ENCODE assay signal across 18 mouse cellular contexts in the genomic region with DNA sequence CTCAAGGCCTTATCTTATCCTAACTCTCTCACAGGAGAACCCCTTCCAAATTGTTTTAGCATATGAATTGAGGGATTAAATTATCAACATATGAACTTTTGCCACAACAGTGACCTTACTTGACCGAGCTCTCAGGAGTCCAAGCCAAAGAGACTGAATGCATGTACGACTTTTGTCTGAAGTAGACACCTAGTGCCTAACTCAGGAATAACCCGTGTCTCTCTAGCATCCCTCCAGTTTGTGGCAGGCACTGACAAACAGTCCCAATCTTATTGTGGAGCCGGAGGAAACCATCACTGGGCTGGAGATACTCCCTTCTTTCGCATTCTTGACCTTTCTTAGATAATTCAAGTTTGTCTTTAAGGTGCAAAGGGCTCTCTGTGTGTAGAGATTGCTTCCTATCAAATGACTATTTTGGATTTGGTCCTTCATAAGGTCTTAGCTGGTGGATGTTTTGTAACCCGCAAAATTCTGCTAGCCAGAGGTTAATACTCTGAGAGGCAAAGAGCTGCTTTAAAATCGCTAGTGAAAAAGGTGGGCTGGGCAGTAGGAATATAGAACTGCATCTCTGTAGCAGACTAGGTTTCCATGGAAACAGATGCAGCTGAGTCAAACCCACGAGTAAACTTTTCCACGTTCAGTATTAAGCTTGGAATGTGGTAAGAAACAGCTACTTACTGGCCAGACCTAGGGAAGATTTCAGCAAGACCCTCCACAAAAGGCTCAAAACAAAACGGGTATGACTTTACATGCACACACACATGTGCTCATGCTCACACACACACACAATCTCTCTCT. TPM values are rescaled to one million over a fixed set of nuclear protein-coding genes. Genes with fewer than 3 reads are reported as not detected.
DNase-seq lines count a peak whose midpoint lies in the region; ATAC-seq and TF ChIP-seq lines count a peak whose summit lies in the region.
"Had no signal": no experiment of that assay in that cellular context is flagged by ENCODE, and none has a peak within 500 bp of the region (broad histone marks: within the 10 kb centered on the region; RNA-seq: fewer than 3 reads in every experiment).

No protein-coding gene starts in this region.

- H3K27ac ChIP-seq in embryonic facial prominence, embryonic 14.5 days (replicated peaks; ENCODE audit: low read depth, low read length) = no peak overlapping the region
- no peak overlapping the region for H3K27ac ChIP-seq in embryonic facial prominence, embryonic 10.5 days (replicated peaks)
- no peak overlapping the region for H3K27ac ChIP-seq in kidney, postnatal 0 days
- H3K27ac ChIP-seq in neural tube, embryonic 15.5 days (replicated peaks) = no peak overlapping the region
- H3K27ac ChIP-seq in midbrain, postnatal 0 days (ENCODE audit: low read depth, low read length) = peak overlapping the region; percentile 18; the same call in 1 of the 2 replicates
- H3K27ac ChIP-seq: neural tube, embryonic 13.5 days had no signal

- no peaks in the 10 kb centered on the region for H3K4me1 ChIP-seq in embryonic facial prominence, embryonic 14.5 days (ENCODE audit: control insufficient read depth, insufficient read depth, low read length)
- peaks cover 11% of the 10 kb centered on the region; the same call in 1 of the 2 replicates for H3K4me1 ChIP-seq in embryonic facial prominence, embryonic 10.5 days
- no peaks in the 10 kb centered on the region for H3K4me1 ChIP-seq in kidney, postnatal 0 days (replicated peaks; ENCODE audit: insufficient read depth, low read length)
- H3K4me1 ChIP-seq in neural tube, embryonic 15.5 days = peaks cover 13% of the 10 kb centered on the region; the same call in 1 of the 2 replicates
- H3K4me1 ChIP-seq in midbrain, postnatal 0 days (ENCODE audit: insufficient read depth, low read length) = peaks cover 5% of the 10 kb centered on the region; the same call in 1 of the 2 replicates

- H3K9ac ChIP-seq in embryonic facial prominence, embryonic 14.5 days (ENCODE audit: low read depth, low read length) = no peak overlapping the region
- no peak overlapping the region for H3K9ac ChIP-seq in kidney, postnatal 0 days (ENCODE audit: low read depth, low read length)
- H3K9ac ChIP-seq in neural tube, embryonic 15.5 days (replicated peaks) = no peak overlapping the region
- H3K9ac ChIP-seq in midbrain, postnatal 0 days (replicated peaks; ENCODE audit: low read length, poor library complexity, severe bottlenecking) = no peak overlapping the region
- H3K9ac ChIP-seq: neural tube, embryonic 13.5 days had no signal

- 0 out of 2 replicates have a peak, but pooled peaks have one; percentile 9 for TF ChIP-seq CTCF in kidney, postnatal 0 days (IDR thresholded peaks at IDR 0.05; ENCODE audit: low read depth)
- peak; percentile 36; the same call in 1 of the 2 replicates for TF ChIP-seq CTCF in midbrain, postnatal 0 days (IDR thresholded peaks at IDR 0.05)

- H3K27me3 ChIP-seq in embryonic facial prominence, embryonic 14.5 days (replicated peaks; ENCODE audit: control insufficient read depth, insufficient read depth, low read length) = no peaks in the 10 kb centered on the region
- H3K27me3 ChIP-seq in embryonic facial prominence, embryonic 10.5 days (replicated peaks; ENCODE audit: low read depth, poor library complexity, severe bottlenecking) = peaks cover 11% of the 10 kb centered on the region
- H3K27me3 ChIP-seq in kidney, postnatal 0 days (ENCODE audit: insufficient read depth, low read length) = no peaks in the 10 kb centered on the region
- no peaks in the 10 kb centered on the region for H3K27me3 ChIP-seq in neural tube, embryonic 15.5 days (replicated peaks)
- H3K27me3 ChIP-seq in midbrain, postnatal 0 days (ENCODE audit: insufficient read depth, low read length) = no peaks in the 10 kb centered on the region
- H3K27me3 ChIP-seq: neural tube, embryonic 13.5 days had no signal

- H3K4me3 ChIP-seq in embryonic facial prominence, embryonic 14.5 days (ENCODE audit: low read depth, low read length) = no peak overlapping the region
- H3K4me3 ChIP-seq in embryonic facial prominence, embryonic 10.5 days = no peak overlapping the region
- no peak overlapping the region for H3K4me3 ChIP-seq in kidney, postnatal 0 days (replicated peaks; ENCODE audit: low read depth, low read length)
- H3K4me3 ChIP-seq in neural tube, embryonic 15.5 days (replicated peaks) = no peak overlapping the region
- no peak overlapping the region for H3K4me3 ChIP-seq in midbrain, postnatal 0 days (ENCODE audit: low read depth, low read length)
- H3K4me3 ChIP-seq: erythroblast, embryonic 14.5 days; neural tube, embryonic 13.5 days had no signal

- no peaks in the 10 kb centered on the region for H3K36me3 ChIP-seq in embryonic facial prominence, embryonic 14.5 days (ENCODE audit: control insufficient read depth, insufficient read depth, low read length)
- H3K36me3 ChIP-seq in embryonic facial prominence, embryonic 10.5 days (replicated peaks) = no peaks in the 10 kb centered on the region
- H3K36me3 ChIP-seq in kidney, postnatal 0 days (ENCODE audit: insufficient read depth, low read length) = no peaks in the 10 kb centered on the region
- no peaks in the 10 kb centered on the region for H3K36me3 ChIP-seq in neural tube, embryonic 15.5 days
- H3K36me3 ChIP-seq in midbrain, postnatal 0 days (ENCODE audit: insufficient read depth, low read length) = no peaks in the 10 kb centered on the region
- H3K36me3 ChIP-seq: G1E; neural tube, embryonic 13.5 days had no signal

- H3K9me3 ChIP-seq in embryonic facial prominence, embryonic 14.5 days (ENCODE audit: control insufficient read depth, low read length) = no peaks in the 10 kb centered on the region
- no peaks in the 10 kb centered on the region for H3K9me3 ChIP-seq in embryonic facial prominence, embryonic 10.5 days
- H3K9me3 ChIP-seq in kidney, postnatal 0 days (replicated peaks; ENCODE audit: low read length) = no peaks in the 10 kb centered on the region
- H3K9me3 ChIP-seq in neural tube, embryonic 15.5 days (replicated peaks) = no peaks in the 10 kb centered on the region
- H3K9me3 ChIP-seq in midbrain, postnatal 0 days (ENCODE audit: low read length) = no peaks in the 10 kb centered on the region
- H3K9me3 ChIP-seq: G1E; neural tube, embryonic 13.5 days had no signal

- ATAC-seq in embryonic facial prominence, embryonic 14.5 days (ENCODE audit: low read depth) = no peak
- ATAC-seq in kidney, postnatal 0 days (replicated peaks; ENCODE audit: low FRiP score, low read depth) = no peak
- ATAC-seq in neural tube, embryonic 15.5 days (ENCODE audit: low FRiP score) = peak; percentile 69
- peak; percentile 56; the same call in 1 of the 2 replicates for ATAC-seq in midbrain, postnatal 0 days (ENCODE audit: low FRiP score)
- ATAC-seq: activated CD4-positive, CD25-positive, alpha-beta regulatory T cell, adult 4 months had no signal

- peak; percentile 19 for DNase-seq in embryonic facial prominence, embryonic 14.5 days (ENCODE audit: low spot score)
- DNase-seq in embryonic facial prominence, embryonic 10.5 days (ENCODE audit: low spot score) = no peak
- no peak for DNase-seq in kidney, postnatal 0 days (ENCODE audit: low spot score)
- no peak for DNase-seq in kidney, postnatal 4 days
- no peak for DNase-seq in neural tube, embryonic 10.5 days (ENCODE audit: extremely low spot score, low spot score)
- DNase-seq in midbrain, postnatal 0 days (ENCODE audit: low spot score) = peak; percentile 40
- no peak for DNase-seq in natural killer cell, adult 2 months (ENCODE audit: low spot score in 2 of 2)
- DNase-seq: cerebellum, adult 2 months; embryo, embryonic 11 days; heart, adult 18-20 months; heart, postnatal 10 days; retina, postnatal 1 day had no signal

- H3K4me2 ChIP-seq in embryonic facial prominence, embryonic 14.5 days (ENCODE audit: low read depth, low read length) = no peak overlapping the region
- H3K4me2 ChIP-seq in kidney, postnatal 0 days (ENCODE audit: low read length) = no peak overlapping the region
- H3K4me2 ChIP-seq in neural tube, embryonic 15.5 days = no peak overlapping the region
- H3K4me2 ChIP-seq in midbrain, postnatal 0 days (ENCODE audit: low read depth, low read length, poor library complexity, severe bottlenecking) = no peak overlapping the region
- H3K4me2 ChIP-seq: liver, embryonic 11.5 days; neural tube, embryonic 13.5 days had no signal

- 51% methylated on average over 10 of the region's 10 CpGs for WGBS in embryonic facial prominence, embryonic 14.5 days
- 52% methylated on average over 10 of the region's 10 CpGs for WGBS in embryonic facial prominence, embryonic 10.5 days
- 54% methylated on average over 10 of the region's 10 CpGs for WGBS in kidney, postnatal 0 days
- 54% methylated on average over 10 of the region's 10 CpGs for WGBS in neural tube, embryonic 15.5 days
- WGBS in midbrain, postnatal 0 days = 39% methylated on average over 10 of the region's 10 CpGs

RNA-seq across cellular contexts. Expression of gene Enpp6, which starts 23.9 kb away (rescaled TPM):
- 2.5 and 3.1 TPM in 2 replicates for polyA plus RNA-seq in embryonic facial prominence, embryonic 14.5 days (2014; fragmentation: Nextera tagmentation; extraction: Ambion mirVana)
- polyA plus RNA-seq in embryonic facial prominence, embryonic 10.5 days (2016; fragmentation: Nextera tagmentation; extraction: Ambion mirVana) = 0.10 TPM in 1 of 2 replicates, not detected in the other
- polyA plus RNA-seq in kidney, postnatal 0 days (2015; fragmentation: Nextera tagmentation; extraction: Ambion mirVana) = 2.1 and 2.3 TPM in 2 replicates
- 1.3 and 1.5 TPM in 2 replicates for polyA plus RNA-seq in neural tube, embryonic 15.5 days (2015; fragmentation: Nextera tagmentation; extraction: Ambion mirVana)
- 1.9 and 2.1 TPM in 2 replicates for total RNA-seq in midbrain, postnatal 0 days (2014; rRNA removed)
- polyA plus RNA-seq in midbrain, postnatal 0 days (2015; fragmentation: Nextera tagmentation; extraction: Ambion mirVana) = 0.48 and 0.80 TPM in 2 replicates
- polyA plus RNA-seq: erythroblast, embryonic 14.5 days; G1E had no signal

Comparison
In these comparisons a context has a peak if more than half of its experiments do, and no peak if none do; other contexts are left out.
1. DNase-seq: peak in embryonic facial prominence, embryonic 14.5 days (single experiment) and midbrain, postnatal 0 days (single experiment); none in embryonic facial prominence, embryonic 10.5 days (single experiment), kidney, postnatal 0 days (single experiment), kidney, postnatal 4 days (0 of 2), neural tube, embryonic 10.5 days (single experiment) and natural killer cell, adult 2 months (0 of 2).
2. ATAC-seq: peak in neural tube, embryonic 15.5 days (single experiment) and midbrain, postnatal 0 days (single experiment); none in embryonic facial prominence, embryonic 14.5 days (single experiment) and kidney, postnatal 0 days (single experiment).